Mouse (Mus musculus) retina, adult 2 months (tissue): ENCODE results near the gene Jazf1.
A peak's percentile ranks its signal among the peaks of the same experiment; 100 is the strongest.

Experiments
- DNase-seq: peaks from one replicate; pipeline ENCODE4 v3.0.0-alpha.2; 2012; ENCODE audit warnings: low read depth, low spot score

The Jazf1 gene

GRCm38 (mm10) chr6:52802181-52802580 lies 266.2 kb downstream of the Jazf1 start:
- no peak for DNase-seq

- DNase-seq: no peak
These were observed 271.1 kb downstream of the Jazf1 start for GRCm38 (mm10) chr6:52797252-52797800.

GRCm38 (mm10) chr6:52796691-52797090 lies 271.7 kb downstream of the Jazf1 start:
- DNase-seq: no peak

GRCm38 (mm10) chr6:52796035-52796598 lies 272.3 kb downstream of the Jazf1 start:
- no peak for DNase-seq

- no peak for DNase-seq
These were observed 273.2 kb downstream of the Jazf1 start for GRCm38 (mm10) chr6:52795029-52795841.

- DNase-seq: no peak
These were observed 276.0 kb downstream of the Jazf1 start for GRCm38 (mm10) chr6:52792455-52792854.

- no peak for DNase-seq
These were observed 277.6 kb downstream of the Jazf1 start for GRCm38 (mm10) chr6:52790781-52791180.

GRCm38 (mm10) chr6:52790316-52790715 lies 278.1 kb downstream of the Jazf1 start:
- no peak for DNase-seq

- no peak for DNase-seq
These were observed 288.9 kb downstream of the Jazf1 start for GRCm38 (mm10) chr6:52779546-52779945.

GRCm38 (mm10) chr6:52778523-52778922 lies 289.9 kb downstream of the Jazf1 start:
- DNase-seq: no peak

GRCm38 (mm10) chr6:52777034-52777433 lies 291.4 kb downstream of the Jazf1 start:
- no peak for DNase-seq

- no peak for DNase-seq
These were observed 292.5 kb downstream of the Jazf1 start for GRCm38 (mm10) chr6:52775956-52776355.

- DNase-seq: no peak
These were observed 293.1 kb downstream of the Jazf1 start for GRCm38 (mm10) chr6:52775350-52775749.

GRCm38 (mm10) chr6:52773132-52773531 lies 295.3 kb downstream of the Jazf1 start:
- DNase-seq: no peak

- DNase-seq: no peak
These were observed 297.6 kb downstream of the Jazf1 start for GRCm38 (mm10) chr6:52770789-52771188.

- no peak for DNase-seq
These were observed 303.2 kb downstream of the Jazf1 start for GRCm38 (mm10) chr6:52765206-52765605.

- no peak for DNase-seq
These were observed 315.6 kb downstream of the Jazf1 start for GRCm38 (mm10) chr6:52752832-52753231.

GRCm38 (mm10) chr6:52734630-52735029 lies 333.8 kb downstream of the Jazf1 start:
- no peak for DNase-seq

- DNase-seq: no peak
These were observed 338.1 kb downstream of the Jazf1 start for GRCm38 (mm10) chr6:52730338-52730737.

- DNase-seq: peak; percentile 32
These were observed 343.5 kb downstream of the Jazf1 start for GRCm38 (mm10) chr6:52724805-52725439.
